In the genomic region with DNA sequence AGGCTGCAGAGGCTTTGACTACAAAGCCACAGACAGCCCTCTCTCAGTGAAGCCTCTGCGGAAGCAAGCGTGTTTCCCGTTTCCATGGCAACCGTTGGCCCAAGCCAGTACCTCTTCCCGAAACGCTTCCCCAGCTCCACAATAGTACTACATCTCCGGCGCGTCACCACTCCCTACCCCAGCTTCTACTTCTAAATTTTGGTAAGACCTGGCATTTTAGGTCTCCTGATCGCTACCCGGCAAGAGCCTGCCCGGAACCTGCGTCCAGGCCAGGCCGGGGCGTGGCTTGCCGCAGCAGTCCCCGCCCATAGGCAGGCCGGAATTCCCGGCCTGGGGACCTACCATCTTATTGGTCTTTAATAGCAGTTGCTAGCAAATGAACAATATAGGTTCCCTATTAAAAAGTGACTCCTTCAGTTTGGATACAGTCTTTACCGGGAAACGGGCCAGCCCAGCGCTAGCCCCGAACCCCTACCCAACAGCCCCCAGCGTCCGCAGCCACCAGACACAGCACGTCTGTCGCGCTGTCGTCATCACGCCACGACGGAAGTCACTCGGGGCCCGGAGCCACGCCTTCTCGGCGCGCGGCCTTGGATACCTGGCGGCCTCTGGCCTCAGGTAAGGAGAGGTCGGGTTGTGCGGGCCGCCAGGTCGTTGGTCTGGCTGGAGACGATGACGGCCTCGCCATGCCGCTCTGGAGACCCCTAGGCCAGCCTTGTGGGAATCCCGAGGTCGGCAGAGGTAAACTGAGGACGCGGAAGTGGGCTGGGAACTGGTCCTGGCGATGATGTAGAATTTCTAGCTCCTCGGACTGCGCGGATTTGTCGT, we compare ENCODE assay signal across 8 mouse cellular contexts. TPM values are rescaled to one million over a fixed set of nuclear protein-coding genes. Genes with fewer than 3 reads are reported as not detected.
DNase-seq lines count a peak whose midpoint lies in the region; ATAC-seq lines count a peak whose summit lies in the region.

A gene (plus strand): TSS at position 439 of the 828 bp plus-strand sequence.

- peak; percentile 92 for DNase-seq in adipocyte (ENCODE audit: low spot score)
- peak; percentile 96 for DNase-seq in embryo, embryonic 10 days (ENCODE audit: low spot score)
- peak; percentile 91 for DNase-seq in gastrocnemius, postnatal 10 days
- peak; percentile 96 for DNase-seq in induced T-regulatory cell, adult 2 months (ENCODE audit: low read depth)
- DNase-seq in left cerebral cortex, adult 9 months (ENCODE audit: low spot score in 2 of 2): peak; percentile 74 to 91
- peak; percentile 93 for DNase-seq in right cerebral cortex, postnatal 14 days
- DNase-seq in urinary bladder, postnatal 36 days (ENCODE audit: low spot score in 2 of 2): peak; percentile 91

- peak; percentile 95 for ATAC-seq in megakaryocyte progenitor cell, adult 5-6 weeks (replicated peaks; ENCODE audit: poor library complexity)

RNA-seq across cellular contexts. Expression of the gene that starts here (rescaled TPM):
- total RNA-seq in gastrocnemius, postnatal 10 days (2021): 10 to 100 TPM; 15.7 to 18.1 TPM
- 31.8 and 41.2 TPM in 2 replicates for total RNA-seq in megakaryocyte progenitor cell, adult 5-6 weeks (2015)
- 13.5 and 28.3 TPM in 2 replicates for total RNA-seq in megakaryocyte progenitor cell, adult 5-6 weeks (2017)

Comparison
In these comparisons a context has a peak if more than half of its experiments do, and no peak if none do; other contexts are left out.
1. Peak in every context shown above with its lines: DNase-seq and ATAC-seq.